Mouse (Mus musculus): ENCODE measurements around the gene Krt13. TPM values are rescaled to one million over a fixed set of nuclear protein-coding genes. Genes with fewer than 3 reads are reported as not detected.

Krt13 gene
- polyA plus RNA-seq, 1 experiment from 2014 or later: not detected

DNA sequence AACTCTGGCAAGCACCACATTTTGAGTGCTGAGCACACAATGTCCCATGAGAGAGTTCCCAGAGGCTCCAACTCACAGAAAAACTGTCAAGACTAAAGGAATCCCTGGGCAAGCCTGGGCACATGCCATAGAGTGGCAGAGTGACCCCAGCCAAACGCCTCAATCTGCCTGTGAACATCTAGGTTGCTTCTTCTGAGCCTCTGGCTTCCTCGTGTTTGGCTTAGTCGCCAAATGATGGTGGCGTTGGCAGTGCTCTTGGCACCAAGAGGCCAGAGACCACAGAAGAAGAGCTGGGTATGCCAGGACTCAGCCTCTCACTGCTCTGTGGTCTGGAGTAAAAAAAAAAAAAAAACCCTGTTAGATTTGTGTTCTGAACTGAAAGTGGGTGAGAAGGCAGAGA lies 21.0 kb downstream of the Krt13 start:
- H3K27me3 ChIP-seq (replicated peaks; ENCODE audit: control insufficient read depth, insufficient read depth, low read length): no peaks in the 10 kb centered on the region
- no peaks in the 10 kb centered on the region for H3K4me1 ChIP-seq (replicated peaks; ENCODE audit: control insufficient read depth, insufficient read depth, low read length)
- H3K4me3 ChIP-seq (ENCODE audit: low read depth, low read length): no peak overlapping the region
- 79% methylated on average over 4 of the region's 4 CpGs for WGBS
- H3K36me3 ChIP-seq (ENCODE audit: control insufficient read depth, insufficient read depth, low read length): no peaks in the 10 kb centered on the region
- no peak for DNase-seq (ENCODE audit: low spot score)
- H3K9me3 ChIP-seq (ENCODE audit: control insufficient read depth, low read length): no peaks in the 10 kb centered on the region
- H3K27ac ChIP-seq (ENCODE audit: low read depth): no peak overlapping the region
- no peak for ATAC-seq (replicated peaks; ENCODE audit: low FRiP score, low TSS enrichment, low read depth)
- no peak overlapping the region for H3K9ac ChIP-seq (ENCODE audit: low read length)
- H3K4me2 ChIP-seq (ENCODE audit: low read length): no peak overlapping the region

DNA sequence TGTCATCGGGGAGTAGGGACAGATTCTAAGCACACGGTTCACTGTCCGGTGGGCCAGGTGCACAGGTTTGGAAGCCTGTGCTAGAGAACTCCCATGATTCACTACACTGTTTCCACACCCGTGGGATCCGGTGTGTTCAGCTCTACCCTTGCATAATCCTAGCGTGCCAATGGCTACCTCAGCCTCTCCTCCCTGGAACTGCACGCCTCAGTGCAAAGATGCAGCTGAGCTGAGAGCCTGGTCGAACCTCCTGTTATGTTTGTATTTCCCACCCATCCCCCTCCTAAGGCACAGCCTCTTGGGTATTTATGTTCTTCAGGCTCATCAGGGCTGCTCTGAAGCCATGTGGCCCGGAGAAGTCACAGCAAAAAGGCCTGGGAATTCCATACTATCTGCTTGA lies 23.5 kb downstream of the Krt13 start:
- WGBS: 55% methylated on average over 9 of the region's 9 CpGs
- Histone ChIP-seq H3K9me3 (ENCODE audit: control insufficient read depth, low read length) (no peaks in the 10 kb centered on the region), H3K9ac (ENCODE audit: low read length) (no peak overlapping the region), H3K27me3 (replicated peaks; ENCODE audit: control insufficient read depth, insufficient read depth, low read length) (no peaks in the 10 kb centered on the region), H3K4me3 (ENCODE audit: low read depth, low read length) (no peak overlapping the region), H3K4me1 (replicated peaks; ENCODE audit: control insufficient read depth, insufficient read depth, low read length) (no peaks in the 10 kb centered on the region), H3K4me2 (ENCODE audit: low read length) (no peak overlapping the region), H3K36me3 (ENCODE audit: control insufficient read depth, insufficient read depth, low read length) (no peaks in the 10 kb centered on the region), H3K27ac (ENCODE audit: low read depth) (no peak overlapping the region)
- no peak for ATAC-seq (replicated peaks; ENCODE audit: low FRiP score, low TSS enrichment, low read depth)
- DNase-seq (ENCODE audit: low spot score): no peak

DNA sequence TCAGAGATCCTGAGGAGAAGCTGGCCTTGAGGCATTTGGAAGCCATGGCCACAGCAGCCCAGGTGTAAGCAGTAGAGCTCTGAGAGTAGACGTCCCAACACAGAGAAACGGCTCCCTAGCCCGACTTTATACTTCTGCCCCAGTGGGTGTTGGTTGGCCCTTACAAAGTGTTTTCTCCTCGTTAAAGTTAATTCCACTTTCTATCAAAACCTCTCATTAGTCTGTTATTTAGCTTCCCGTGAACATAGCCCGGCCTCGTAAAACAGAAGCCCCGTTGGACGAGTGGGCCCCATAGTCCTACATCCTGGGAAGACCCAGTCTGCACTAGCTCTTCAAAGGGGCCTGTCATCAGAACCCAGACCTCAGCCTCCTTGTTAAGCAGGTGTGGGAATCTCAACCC lies 25.2 kb downstream of the Krt13 start, which contains the start of gene Krt35:
Gene Krt35 (minus strand): TSS at position 101 of the 400 bp plus-strand sequence.
- DNase-seq (ENCODE audit: low spot score) (no peak), ATAC-seq (replicated peaks; ENCODE audit: low FRiP score, low TSS enrichment, low read depth) (no peak)
- Histone ChIP-seq H3K4me3 (ENCODE audit: low read depth, low read length) (no peak within 1 kb of the TSS), H3K36me3 (ENCODE audit: control insufficient read depth, insufficient read depth, low read length) (no peaks in the 10 kb centered on the region), H3K27ac (ENCODE audit: low read depth) (no peak within 1 kb of the TSS), H3K27me3 (replicated peaks; ENCODE audit: control insufficient read depth, insufficient read depth, low read length) (no peaks in the 10 kb centered on the region), H3K4me1 (replicated peaks; ENCODE audit: control insufficient read depth, insufficient read depth, low read length) (no peaks in the 10 kb centered on the region), H3K9me3 (ENCODE audit: control insufficient read depth, low read length) (no peaks in the 10 kb centered on the region), H3K4me2 (ENCODE audit: low read length) (no peak within 1 kb of the TSS), H3K9ac (ENCODE audit: low read length) (no peak within 1 kb of the TSS)
- 81% methylated on average over 9 of the region's 9 CpGs for WGBS

DNA sequence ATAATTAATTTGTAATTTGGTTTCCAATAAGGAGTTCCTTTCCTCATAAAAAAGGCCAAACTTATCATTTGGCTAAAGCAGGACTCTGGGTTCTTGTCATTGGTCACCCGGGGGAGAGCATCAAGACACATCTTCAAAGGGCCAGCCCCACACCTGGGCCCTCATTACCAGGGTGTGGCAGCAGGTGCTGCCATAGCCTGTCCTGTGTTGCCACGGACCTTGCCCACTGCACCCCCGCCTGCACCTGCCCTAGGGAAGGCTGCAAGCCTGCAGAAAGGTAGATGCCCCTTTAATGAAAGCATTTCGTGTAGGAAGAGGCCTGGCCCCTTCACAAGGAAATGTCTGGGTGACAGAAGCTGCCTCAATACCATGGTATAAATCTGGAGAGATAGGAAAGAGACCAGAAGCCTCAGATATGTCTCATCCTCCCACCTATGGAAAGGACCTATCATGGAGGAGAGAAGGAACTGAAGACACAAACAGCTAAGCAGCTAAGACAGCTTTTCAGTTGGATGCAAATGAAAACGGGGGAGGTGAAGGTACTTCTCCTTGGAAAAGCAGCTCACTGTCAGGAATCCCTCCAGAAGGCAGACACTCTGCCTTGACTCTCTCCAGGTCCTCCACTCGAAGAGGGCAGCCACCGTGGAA lies 32.9 kb downstream of the Krt13 start:
- Histone ChIP-seq H3K4me2 (ENCODE audit: low read length) (no peak overlapping the region), H3K9me3 (ENCODE audit: control insufficient read depth, low read length) (no peaks in the 10 kb centered on the region), H3K27ac (ENCODE audit: low read depth) (no peak overlapping the region), H3K4me3 (ENCODE audit: low read depth, low read length) (no peak overlapping the region), H3K9ac (ENCODE audit: low read length) (no peak overlapping the region), H3K4me1 (replicated peaks; ENCODE audit: control insufficient read depth, insufficient read depth, low read length) (no peaks in the 10 kb centered on the region), H3K36me3 (ENCODE audit: control insufficient read depth, insufficient read depth, low read length) (no peaks in the 10 kb centered on the region), H3K27me3 (replicated peaks; ENCODE audit: control insufficient read depth, insufficient read depth, low read length) (no peaks in the 10 kb centered on the region)
- DNase-seq (ENCODE audit: low spot score) (no peak), ATAC-seq (replicated peaks; ENCODE audit: low FRiP score, low TSS enrichment, low read depth) (no peak)
- WGBS: 65% methylated on average over 7 of the region's 7 CpGs

DNA sequence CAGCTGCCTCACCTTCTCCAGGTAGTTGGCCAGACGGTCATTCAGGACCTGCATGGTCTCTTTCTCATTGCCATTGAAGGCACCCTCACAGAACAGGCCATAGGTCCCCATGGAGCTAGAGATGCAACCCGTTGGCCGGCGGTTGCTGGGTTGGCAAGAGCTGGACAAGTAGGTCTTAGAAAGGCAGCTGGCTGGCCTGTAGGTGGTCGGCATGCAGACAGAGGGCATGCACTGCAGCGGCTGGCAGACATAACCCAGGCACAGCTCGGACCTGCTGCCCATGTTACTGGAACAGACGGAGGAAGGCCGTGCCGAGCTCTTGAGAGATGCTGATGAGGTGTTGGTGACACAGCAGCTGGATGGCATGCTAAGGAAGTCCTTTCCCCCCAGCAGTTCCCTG lies 33.5 kb downstream of the Krt13 start, which contains the start of gene Krt32:
Gene Krt32 (minus strand): TSS at position 366 of the 400 bp plus-strand sequence.
- Histone ChIP-seq H3K36me3 (ENCODE audit: control insufficient read depth, insufficient read depth, low read length) (no peaks in the 10 kb centered on the region), H3K4me2 (ENCODE audit: low read length) (no peak within 1 kb of the TSS), H3K4me1 (replicated peaks; ENCODE audit: control insufficient read depth, insufficient read depth, low read length) (no peaks in the 10 kb centered on the region), H3K9me3 (ENCODE audit: control insufficient read depth, low read length) (no peaks in the 10 kb centered on the region), H3K9ac (ENCODE audit: low read length) (no peak within 1 kb of the TSS), H3K27me3 (replicated peaks; ENCODE audit: control insufficient read depth, insufficient read depth, low read length) (no peaks in the 10 kb centered on the region), H3K27ac (ENCODE audit: low read depth) (no peak within 1 kb of the TSS), H3K4me3 (ENCODE audit: low read depth, low read length) (no peak within 1 kb of the TSS)
- DNase-seq (ENCODE audit: low spot score): no peak
- ATAC-seq (replicated peaks; ENCODE audit: low FRiP score, low TSS enrichment, low read depth): no peak
- WGBS: 94% methylated on average over 10 of the region's 10 CpGs

DNA sequence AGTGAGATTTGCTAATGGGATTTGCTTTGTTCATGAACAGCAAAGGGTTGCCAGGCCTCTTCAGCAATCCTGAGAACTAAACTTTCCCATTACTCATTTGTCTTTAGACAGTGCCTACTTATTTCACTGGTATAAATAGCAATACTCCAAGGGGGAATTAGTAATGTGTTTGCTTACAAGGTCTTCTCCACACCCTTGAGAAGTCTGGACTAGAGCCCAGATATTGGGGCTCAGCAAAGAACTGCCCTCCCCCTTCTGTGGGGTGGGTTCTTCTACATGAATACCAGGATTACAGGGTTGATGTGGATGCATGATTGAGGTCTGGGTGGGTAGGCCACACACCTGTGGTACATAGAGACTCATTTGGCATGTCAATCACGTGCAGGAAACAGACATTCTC lies 47.5 kb downstream of the Krt13 start:
- Histone ChIP-seq H3K27me3 (replicated peaks; ENCODE audit: control insufficient read depth, insufficient read depth, low read length) (no peaks in the 10 kb centered on the region), H3K36me3 (ENCODE audit: control insufficient read depth, insufficient read depth, low read length) (no peaks in the 10 kb centered on the region), H3K9ac (ENCODE audit: low read length) (no peak overlapping the region), H3K27ac (ENCODE audit: low read depth) (no peak overlapping the region), H3K4me2 (ENCODE audit: low read length) (no peak overlapping the region), H3K9me3 (ENCODE audit: control insufficient read depth, low read length) (no peaks in the 10 kb centered on the region), H3K4me1 (replicated peaks; ENCODE audit: control insufficient read depth, insufficient read depth, low read length) (0 out of 2 replicates have a peak, but pooled peaks cover 3% of the 10 kb centered on the region), H3K4me3 (ENCODE audit: low read depth, low read length) (no peak overlapping the region)
- 73% methylated on average over 1 of the region's 1 CpGs for WGBS
- ATAC-seq (replicated peaks; ENCODE audit: low FRiP score, low TSS enrichment, low read depth) (no peak), DNase-seq (ENCODE audit: low spot score) (no peak)

Other genes starting within 250 kb of the Krt13 start
- gene Krtap9-1, start 248.2 kb downstream of the Krt13 start, polyA plus RNA-seq (2014; fragmentation: Nextera tagmentation; extraction: Ambion mirVana): not detected in 2 replicates
- gene Gm11567, start 242.4 kb downstream of the Krt13 start, polyA plus RNA-seq (2014; fragmentation: Nextera tagmentation; extraction: Ambion mirVana): not detected in 2 replicates
- not detected in 2 replicates for gene Krtap31-1, start 213.6 kb downstream of the Krt13 start, polyA plus RNA-seq (2014; fragmentation: Nextera tagmentation; extraction: Ambion mirVana)
- gene Gm11565, start 206.8 kb downstream of the Krt13 start, polyA plus RNA-seq (2014; fragmentation: Nextera tagmentation; extraction: Ambion mirVana): not detected in 2 replicates
- not detected in 2 replicates for gene Krtap31-2, start 185.3 kb downstream of the Krt13 start, polyA plus RNA-seq (2014; fragmentation: Nextera tagmentation; extraction: Ambion mirVana)
- gene Krtap9-5, start 173.1 kb downstream of the Krt13 start, polyA plus RNA-seq (2014; fragmentation: Nextera tagmentation; extraction: Ambion mirVana): not detected in 2 replicates
- gene Krtap29-1, start 142.5 kb downstream of the Krt13 start, polyA plus RNA-seq (2014; fragmentation: Nextera tagmentation; extraction: Ambion mirVana): not detected in 2 replicates
- gene Krtap16-1, start 135.0 kb downstream of the Krt13 start, polyA plus RNA-seq (2014; fragmentation: Nextera tagmentation; extraction: Ambion mirVana): not detected in 2 replicates
- not detected in 2 replicates for gene Krtap17-1, start 127.6 kb downstream of the Krt13 start, polyA plus RNA-seq (2014; fragmentation: Nextera tagmentation; extraction: Ambion mirVana)
- not detected in 2 replicates for gene Krt33a, start 105.4 kb downstream of the Krt13 start, polyA plus RNA-seq (2014; fragmentation: Nextera tagmentation; extraction: Ambion mirVana)
- 0.11 TPM in 1 of 2 replicates, not detected in the other for gene Krt33b, start 91.7 kb downstream of the Krt13 start, polyA plus RNA-seq (2014; fragmentation: Nextera tagmentation; extraction: Ambion mirVana)
- gene Krt34, start 80.0 kb downstream of the Krt13 start, polyA plus RNA-seq (2014; fragmentation: Nextera tagmentation; extraction: Ambion mirVana): not detected in 2 replicates
- not detected in 2 replicates for gene Krt31, start 71.0 kb downstream of the Krt13 start, polyA plus RNA-seq (2014; fragmentation: Nextera tagmentation; extraction: Ambion mirVana)
- gene Krt32, start 33.3 kb downstream of the Krt13 start, polyA plus RNA-seq (2014; fragmentation: Nextera tagmentation; extraction: Ambion mirVana): not detected in 2 replicates
- gene Krt35, start 25.3 kb downstream of the Krt13 start, polyA plus RNA-seq (2014; fragmentation: Nextera tagmentation; extraction: Ambion mirVana): not detected in 2 replicates
- 0.11 and 0.13 TPM in 2 replicates for gene Krt36, start 15.9 kb downstream of the Krt13 start, polyA plus RNA-seq (2014; fragmentation: Nextera tagmentation; extraction: Ambion mirVana)
- gene Krt15, start 14.4 kb upstream of the Krt13 start, polyA plus RNA-seq (2014; fragmentation: Nextera tagmentation; extraction: Ambion mirVana): 1.3 TPM in 2 replicates
- gene Krt19, start 27.1 kb upstream of the Krt13 start, polyA plus RNA-seq (2014; fragmentation: Nextera tagmentation; extraction: Ambion mirVana): 359 and 374 TPM in 2 replicates
- gene Krt9, start 71.7 kb upstream of the Krt13 start, polyA plus RNA-seq (2014; fragmentation: Nextera tagmentation; extraction: Ambion mirVana): not detected in 2 replicates
- gene Krt14, start 86.0 kb upstream of the Krt13 start, polyA plus RNA-seq (2014; fragmentation: Nextera tagmentation; extraction: Ambion mirVana): 5.7 and 6.0 TPM in 2 replicates
- not detected in 2 replicates for gene Krt16, start 127.3 kb upstream of the Krt13 start, polyA plus RNA-seq (2014; fragmentation: Nextera tagmentation; extraction: Ambion mirVana)
- 8.7 and 9.9 TPM in 2 replicates for gene Krt17, start 139.5 kb upstream of the Krt13 start, polyA plus RNA-seq (2014; fragmentation: Nextera tagmentation; extraction: Ambion mirVana)
- not detected in 2 replicates for gene Krt42, start 148.3 kb upstream of the Krt13 start, polyA plus RNA-seq (2014; fragmentation: Nextera tagmentation; extraction: Ambion mirVana)
- 1,995 and 2,009 TPM in 2 replicates for gene Eif1, start 198.3 kb upstream of the Krt13 start, polyA plus RNA-seq (2014; fragmentation: Nextera tagmentation; extraction: Ambion mirVana)
- gene Gast, start 212.8 kb upstream of the Krt13 start, polyA plus RNA-seq (2014; fragmentation: Nextera tagmentation; extraction: Ambion mirVana): 3.2 TPM in 1 of 2 replicates, not detected in the other
- 10.2 and 11.1 TPM in 2 replicates for gene Hap1, start 234.6 kb upstream of the Krt13 start, polyA plus RNA-seq (2014; fragmentation: Nextera tagmentation; extraction: Ambion mirVana)